Comparison of ENCODE assay signal across 9 mouse cellular contexts in genomic region chr2:153851030-153851360, GRCm38 (mm10). TPM values are rescaled to one million over a fixed set of nuclear protein-coding genes. Genes with fewer than 3 reads are reported as not detected.
DNase-seq lines count a peak whose midpoint lies in the region; ATAC-seq and TF ChIP-seq lines count a peak whose summit lies in the region.
"Had no signal": no experiment of that assay in that cellular context is flagged by ENCODE, and none has a peak within 500 bp of the region (broad histone marks: within the 10 kb centered on the region; RNA-seq: fewer than 3 reads in every experiment).

No protein-coding gene starts in this region.

- H3K4me2 ChIP-seq in lung, embryonic 14.5 days: no peak overlapping the region
- H3K4me2 ChIP-seq: stomach, embryonic 15.5 days had no signal

- no peaks in the 10 kb centered on the region for H3K9me3 ChIP-seq in lung, embryonic 14.5 days (ENCODE audit: low read depth, low read length)
- H3K9me3 ChIP-seq: stomach, embryonic 15.5 days had no signal

- ATAC-seq in lung, embryonic 14.5 days (ENCODE audit: insufficient read depth): no peak

- DNase-seq in 3134 (ENCODE audit: extremely low read depth, insufficient read length, low spot score): peak; percentile 22
- DNase-seq in 416B (ENCODE audit: low read depth): peak; percentile 80
- peak; percentile 44 for DNase-seq in c-Kit-positive CD71-negative TER-119-negative erythroid progenitor cells, embryonic 14.5 days (ENCODE audit: low read depth)
- DNase-seq in frontal cortex, adult 2 months (ENCODE audit: extremely low spot score in 1 of 2, low spot score in 1 of 2): peak; percentile 5 to 74
- DNase-seq in kidney, postnatal 4 days: peak; percentile 79 to 82
- peak; percentile 72 for DNase-seq in lung, embryonic 14.5 days

- TF ChIP-seq POLR2A in small intestine, adult 2 months (IDR thresholded peaks at IDR 0.05; ENCODE audit: low read depth, low read length): no peak

- TF ChIP-seq CTCF in lung, embryonic 14.5 days (IDR thresholded peaks at IDR 0.05; ENCODE audit: low read depth): peak; percentile 65
- peak; percentile 35; the same call in 1 of the 2 replicates for TF ChIP-seq CTCF in small intestine, adult 2 months (IDR thresholded peaks at IDR 0.05; ENCODE audit: extremely low read depth, insufficient read length, insufficient replicate concordance, low read depth, low read length)

- no peaks in the 10 kb centered on the region for H3K27me3 ChIP-seq in lung, embryonic 14.5 days (ENCODE audit: insufficient read depth, low read length)
- H3K27me3 ChIP-seq in small intestine, adult 2 months (ENCODE audit: control insufficient read depth, insufficient read depth, low read length): no peaks in the 10 kb centered on the region
- H3K27me3 ChIP-seq: stomach, embryonic 15.5 days had no signal

- no peaks in the 10 kb centered on the region for H3K4me1 ChIP-seq in lung, embryonic 14.5 days (ENCODE audit: insufficient read depth)
- H3K4me1 ChIP-seq in small intestine, adult 2 months (ENCODE audit: control insufficient read depth, insufficient read depth, insufficient read length, low read length): no peaks in the 10 kb centered on the region
- H3K4me1 ChIP-seq: stomach, embryonic 15.5 days had no signal

- H3K4me3 ChIP-seq in lung, embryonic 14.5 days (ENCODE audit: low read depth, low read length): no peak overlapping the region
- H3K4me3 ChIP-seq in small intestine, adult 2 months (ENCODE audit: low read depth, low read length): no peak overlapping the region
- H3K4me3 ChIP-seq: stomach, embryonic 15.5 days had no signal

- 39% methylated on average over 4 of the region's 4 CpGs for WGBS in lung, embryonic 14.5 days
- 45% methylated on average over 4 of the region's 4 CpGs for WGBS in small intestine, adult 2 months

- H3K27ac ChIP-seq in lung, embryonic 14.5 days (ENCODE audit: low read depth): no peak overlapping the region
- H3K27ac ChIP-seq in small intestine, adult 2 months (ENCODE audit: insufficient read depth, low read depth, low read length): no peak overlapping the region
- H3K27ac ChIP-seq: stomach, embryonic 15.5 days had no signal

- H3K36me3 ChIP-seq in lung, embryonic 14.5 days (ENCODE audit: insufficient read depth): no peaks in the 10 kb centered on the region
- no peaks in the 10 kb centered on the region for H3K36me3 ChIP-seq in small intestine, adult 2 months (ENCODE audit: control insufficient read depth, insufficient read depth, low read length)
- H3K36me3 ChIP-seq: stomach, embryonic 15.5 days had no signal

- H3K9ac ChIP-seq in lung, embryonic 14.5 days: no peak overlapping the region
- H3K9ac ChIP-seq: stomach, embryonic 15.5 days had no signal

RNA-seq across cellular contexts. Expression of gene Sun5, which starts 19.9 kb away (rescaled TPM):
- not detected in 2 replicates for polyA plus RNA-seq in frontal cortex, adult 2 months (2012; rRNA removed)
- not detected in 2 replicates for polyA plus RNA-seq in lung, embryonic 14.5 days (2014; fragmentation: Nextera tagmentation; extraction: Ambion mirVana)
- polyA plus RNA-seq in small intestine, adult 2 months (2012; rRNA removed): not detected in 2 replicates
- polyA plus RNA-seq: heart, embryonic 16.5 days; stomach, embryonic 15.5 days had no signal

RNA-seq across cellular contexts. Expression of gene Bpifb2, which starts 23.9 kb away (rescaled TPM):
- polyA plus RNA-seq in frontal cortex, adult 2 months (2012; rRNA removed): 0.21 and 0.22 TPM in 2 replicates
- not detected in 2 replicates for polyA plus RNA-seq in lung, embryonic 14.5 days (2014; fragmentation: Nextera tagmentation; extraction: Ambion mirVana)
- polyA plus RNA-seq in small intestine, adult 2 months (2012; rRNA removed): not detected in 2 replicates
- polyA plus RNA-seq: heart, embryonic 16.5 days; stomach, embryonic 15.5 days had no signal

RNA-seq across cellular contexts. Expression of gene Bpifb6, which starts 49.2 kb away (rescaled TPM):
- polyA plus RNA-seq in frontal cortex, adult 2 months (2012; rRNA removed): 0.44 and 2.0 TPM in 2 replicates
- not detected in 2 replicates for polyA plus RNA-seq in lung, embryonic 14.5 days (2014; fragmentation: Nextera tagmentation; extraction: Ambion mirVana)
- not detected in 2 replicates for polyA plus RNA-seq in small intestine, adult 2 months (2012; rRNA removed)
- polyA plus RNA-seq: heart, embryonic 16.5 days; stomach, embryonic 15.5 days had no signal

Comparison
In these comparisons a context has a peak if more than half of its experiments do, and no peak if none do; other contexts are left out.
1. DNase-seq: peak in every context shown above with its lines; median percentile 80 in kidney, postnatal 4 days; 80 in 416B; 72 in lung, embryonic 14.5 days; 44 in c-Kit-positive CD71-negative TER-119-negative erythroid progenitor cells, embryonic 14.5 days; 40 in frontal cortex, adult 2 months; 22 in 3134.